Mouse (Mus musculus) MEL (cell line): Measurements from ENCODE around the gene Xcr1.

Experiments used
- CTCF ChIP-seq, 3 experiments: IDR thresholded peaks in 2 of 3; conservative IDR thresholded peaks in 1 of 3; 2 replicates each; pipeline ENCODE4 v1.5.1; 2011 to 2012; ENCODE audit warnings: low read length in 3 of 3, low read depth in 2 of 3, mild to moderate bottlenecking in 2 of 3, improper control_type of control experiment in 1 of 3, inconsistent platforms in 1 of 3, mixed read lengths in 1 of 3, moderate library complexity in 1 of 3; ENCODE audit not compliant: control insufficient read depth in 1 of 3, insufficient read depth in 1 of 3, poor library complexity in 1 of 3, severe bottlenecking in 1 of 3
- MXI1 ChIP-seq: IDR thresholded peaks from 2 replicates; pipeline ENCODE4 v1.6.1; 2011; ENCODE audit warnings: mild to moderate bottlenecking, low read depth, low read length, improper control_type of control experiment
- POLR2A ChIP-seq, 2 experiments: IDR thresholded peaks; 2 replicates each; pipeline ENCODE4 v1.6.1; 2011 to 2012; ENCODE audit warnings: low read length in 2 of 2, mild to moderate bottlenecking in 2 of 2, control low read depth in 1 of 2, improper control_type of control experiment in 1 of 2, low read depth in 1 of 2, moderate library complexity in 1 of 2; ENCODE audit not compliant: control insufficient read depth in 1 of 2, insufficient read depth in 1 of 2, poor library complexity in 1 of 2
- RAD21 ChIP-seq: IDR thresholded peaks from 2 replicates; pipeline ENCODE4 v1.6.1; 2011; ENCODE audit warnings: mild to moderate bottlenecking, low read depth, low read length, improper control_type of control experiment

GRCm38 (mm10) chr9:123818601-123819000 lies 43.2 kb downstream of the Xcr1 start:
- no peak for TF ChIP-seq POLR2A (IDR thresholded peaks at IDR 0.05; ENCODE audit: control insufficient read depth in 1 of 2, insufficient read depth in 1 of 2, low read depth in 1 of 2, low read length in 2 of 2, poor library complexity in 1 of 2)
- no peak for TF ChIP-seq CTCF (IDR thresholded peaks at IDR 0.05 in 2 of 3, conservative IDR thresholded peaks at IDR 0.05 in 1 of 3; ENCODE audit: control insufficient read depth in 1 of 3, insufficient read depth in 1 of 3, low read depth in 2 of 3, low read length in 3 of 3, poor library complexity in 1 of 3, severe bottlenecking in 1 of 3)
- TF ChIP-seq RAD21: no peak
- no peak for TF ChIP-seq MXI1
